Mouse (Mus musculus): ENCODE measurements around the gene Gas2l2. TPM values are rescaled to one million over a fixed set of nuclear protein-coding genes. Genes with fewer than 3 reads are reported as not detected.
A peak's percentile ranks its signal among the peaks of the same experiment; 100 is the strongest.

Gene Gas2l2
- polyA plus RNA-seq (2012; rRNA removed) = 0.08 TPM in 1 of 2 replicates, not detected in the other

DNA sequence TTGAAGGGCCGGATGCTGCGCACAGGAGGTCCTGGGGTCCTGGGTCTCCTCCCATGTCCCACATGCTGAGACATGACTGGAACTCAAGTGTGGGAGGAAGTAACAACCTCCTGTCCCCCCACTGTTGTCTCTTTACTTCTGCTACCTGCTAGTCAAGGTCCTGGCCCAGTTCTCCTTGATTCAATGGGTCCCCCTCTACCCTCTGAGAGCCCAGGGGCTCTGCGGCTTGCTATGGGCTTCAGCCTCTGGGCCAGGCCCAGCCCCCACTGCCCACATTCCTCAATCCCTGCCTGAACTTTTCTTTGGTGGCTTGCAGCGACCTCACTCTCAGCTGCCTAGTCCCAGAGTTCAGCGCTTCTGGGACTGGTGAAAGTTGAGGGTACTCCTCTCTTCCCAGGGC, at the start of gene Gas2l2:
Gas2l2 (minus strand) TSS at position 101 of the 400 bp plus-strand sequence.
- TF ChIP-seq POLR2A (IDR thresholded peaks at IDR 0.05; ENCODE audit: control insufficient read depth, low read depth, low read length) (no peak), CTCF (IDR thresholded peaks at IDR 0.05; ENCODE audit: control insufficient read depth, insufficient read depth, insufficient replicate concordance, low read depth, low read length) (no peak)
- no peak within 1 kb of the TSS for H3K4me3 ChIP-seq (ENCODE audit: control insufficient read depth, low read depth, low read length)
- H3K27ac ChIP-seq (ENCODE audit: control insufficient read depth, insufficient read depth, low read depth, low read length) = no peak within 1 kb of the TSS

DNA sequence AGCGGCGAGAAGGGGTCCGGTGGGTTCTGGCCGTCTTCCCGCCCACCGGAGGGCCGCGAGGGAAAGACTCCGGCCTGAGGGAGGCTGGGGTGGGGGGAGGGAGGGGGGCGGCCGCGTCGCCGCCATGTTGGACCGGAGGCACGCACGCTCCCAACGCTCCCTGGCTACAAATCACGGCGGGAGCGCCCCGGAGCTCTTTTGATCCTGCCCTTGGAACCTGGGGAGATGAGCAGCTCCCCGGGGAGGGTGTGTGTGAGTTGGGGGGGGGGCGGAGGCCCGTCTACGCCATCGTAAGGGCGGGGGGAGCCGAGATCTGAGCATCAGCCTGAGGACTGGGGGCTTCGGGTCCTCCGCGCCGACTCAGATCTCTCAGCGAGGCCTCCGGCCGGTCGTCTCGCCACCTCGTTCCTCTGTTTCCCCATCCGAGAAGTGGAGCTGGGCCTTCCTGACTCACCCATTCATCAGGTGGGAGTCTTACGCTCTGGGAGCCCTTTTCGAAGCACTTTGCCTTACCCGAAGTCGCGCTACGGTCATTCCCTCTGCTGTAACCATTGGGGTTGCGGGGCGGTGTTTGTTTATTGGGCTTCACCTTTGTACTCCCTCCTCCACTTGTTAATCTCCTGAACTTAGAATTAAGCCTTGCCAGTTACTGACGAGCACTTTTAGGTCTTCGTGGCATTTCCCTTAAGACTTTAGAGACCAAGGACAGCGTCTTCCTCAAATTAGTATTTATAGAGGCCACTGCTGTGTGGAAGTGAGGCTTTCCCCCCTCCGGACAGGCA, 44.2 kb upstream of the Gas2l2 start:
- H3K4me3 ChIP-seq (ENCODE audit: control insufficient read depth, low read depth, low read length) = peak overlapping the region; percentile 99
- TF ChIP-seq CTCF (IDR thresholded peaks at IDR 0.05; ENCODE audit: control insufficient read depth, insufficient read depth, insufficient replicate concordance, low read depth, low read length) (no peak), POLR2A (IDR thresholded peaks at IDR 0.05; ENCODE audit: control insufficient read depth, low read depth, low read length) (no peak; the same call in 1 of the 2 replicates)
- H3K4me1 ChIP-seq (ENCODE audit: control insufficient read depth, insufficient read depth, low read length) = peaks cover 2% of the 10 kb centered on the region; the same call in 1 of the 2 replicates
- H3K27ac ChIP-seq (ENCODE audit: control insufficient read depth, insufficient read depth, low read depth, low read length) = peak overlapping the region; percentile 95
- H3K27me3 ChIP-seq (ENCODE audit: control insufficient read depth, insufficient read depth, low read length) = no peaks in the 10 kb centered on the region
- no peaks in the 10 kb centered on the region for H3K36me3 ChIP-seq (ENCODE audit: control insufficient read depth, insufficient read depth, low read length)

More for the DNA sequence above, at the start of gene Gas2l2:
- Histone ChIP-seq H3K4me1 (ENCODE audit: control insufficient read depth, insufficient read depth, low read length) (no peaks in the 10 kb centered on the region; the same call in 1 of the 2 replicates), H3K36me3 (ENCODE audit: control insufficient read depth, insufficient read depth, low read length) (no peaks in the 10 kb centered on the region), H3K27me3 (ENCODE audit: control insufficient read depth, insufficient read depth, low read length) (no peaks in the 10 kb centered on the region; the same call in 1 of the 2 replicates)

DNA sequence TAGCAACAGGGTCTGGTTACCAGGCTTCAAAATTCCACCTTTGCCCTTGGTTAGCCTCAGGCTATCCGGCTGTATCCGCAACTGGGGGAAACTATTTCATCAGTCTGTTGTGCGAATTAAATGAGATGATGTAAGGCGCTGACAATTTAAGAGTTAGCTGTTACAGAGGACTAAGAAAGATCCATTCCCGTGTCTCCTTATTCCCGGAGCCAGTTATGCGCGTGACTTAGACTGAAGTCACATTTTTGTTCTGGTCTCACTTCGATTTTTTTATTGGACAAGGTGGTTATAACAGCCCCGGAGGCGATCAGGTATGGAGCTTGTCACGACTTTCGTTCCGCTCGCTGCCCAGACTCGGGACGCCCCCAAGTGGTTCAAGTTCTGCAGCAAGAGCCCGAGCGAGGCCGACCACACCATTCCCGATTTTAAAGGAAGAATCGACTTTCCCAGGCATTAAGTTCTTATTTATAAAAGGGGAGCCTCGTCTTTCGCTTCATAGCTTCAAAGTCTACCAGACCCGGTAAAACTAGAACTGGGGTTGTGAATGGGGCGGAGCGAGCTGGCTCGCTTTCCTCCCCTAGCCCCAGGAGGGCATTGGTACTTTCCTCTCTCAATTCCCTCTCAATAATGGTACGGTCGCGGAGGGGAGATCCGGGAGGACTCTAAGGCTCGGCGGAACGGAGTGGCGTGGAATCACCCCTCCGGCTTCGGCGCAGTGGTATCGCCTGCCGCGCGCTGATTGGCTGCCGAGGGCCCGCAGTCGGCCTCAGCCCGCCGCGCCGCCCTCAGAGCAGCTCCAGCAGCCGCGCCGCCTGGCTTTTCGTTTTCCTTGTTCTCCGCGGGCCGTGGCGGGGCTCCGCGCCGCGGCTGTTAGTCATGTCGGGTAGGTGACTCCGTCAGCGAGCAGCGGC, 43.3 kb upstream of the Gas2l2 start, which contains the start of gene Taf15:
Taf15 (plus strand) TSS at position 763 of the 911 bp plus-strand sequence.
- peaks cover 2% of the 10 kb centered on the region; the same call in 1 of the 2 replicates for H3K4me1 ChIP-seq (ENCODE audit: control insufficient read depth, insufficient read depth, low read length)
- H3K4me3 ChIP-seq (ENCODE audit: control insufficient read depth, low read depth, low read length) = peak within 1 kb of the TSS; percentile 99
- H3K27ac ChIP-seq (ENCODE audit: control insufficient read depth, insufficient read depth, low read depth, low read length) = peak within 1 kb of the TSS; percentile 96
- TF ChIP-seq CTCF (IDR thresholded peaks at IDR 0.05; ENCODE audit: control insufficient read depth, insufficient read depth, insufficient replicate concordance, low read depth, low read length) (peak; percentile 35; the same call in 1 of the 2 replicates), POLR2A (IDR thresholded peaks at IDR 0.05; ENCODE audit: control insufficient read depth, low read depth, low read length) (peak; percentile 93)
- H3K36me3 ChIP-seq (ENCODE audit: control insufficient read depth, insufficient read depth, low read length) = no peaks in the 10 kb centered on the region
- no peaks in the 10 kb centered on the region for H3K27me3 ChIP-seq (ENCODE audit: control insufficient read depth, insufficient read depth, low read length)

DNA sequence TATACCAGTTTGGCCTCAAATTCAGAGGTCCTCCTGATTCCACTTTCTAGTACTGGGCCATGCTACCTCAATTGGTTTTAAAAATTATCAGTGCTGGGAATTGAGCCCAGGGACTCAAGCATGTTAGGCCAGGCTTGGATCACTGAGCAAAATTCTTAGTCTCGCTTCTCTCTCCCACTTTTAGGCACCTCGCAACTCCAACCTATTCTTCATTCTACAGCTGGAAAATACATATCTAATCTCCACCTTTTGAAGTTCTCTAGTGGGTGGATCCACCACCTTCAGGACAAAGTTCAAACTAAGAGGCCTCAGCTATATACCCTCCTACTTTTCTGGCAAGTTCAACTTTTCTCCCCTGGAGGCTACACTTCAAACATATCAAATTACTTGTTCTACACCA, 42.5 kb upstream of the Gas2l2 start:
- peaks cover 2% of the 10 kb centered on the region; the same call in 1 of the 2 replicates for H3K4me1 ChIP-seq (ENCODE audit: control insufficient read depth, insufficient read depth, low read length)
- H3K4me3 ChIP-seq (ENCODE audit: control insufficient read depth, low read depth, low read length) = peak overlapping the region; percentile 99
- H3K27ac ChIP-seq (ENCODE audit: control insufficient read depth, insufficient read depth, low read depth, low read length) = peak overlapping the region; percentile 96
- H3K27me3 ChIP-seq (ENCODE audit: control insufficient read depth, insufficient read depth, low read length) = no peaks in the 10 kb centered on the region
- TF ChIP-seq CTCF (IDR thresholded peaks at IDR 0.05; ENCODE audit: control insufficient read depth, insufficient read depth, insufficient replicate concordance, low read depth, low read length) = no peak
- TF ChIP-seq POLR2A (IDR thresholded peaks at IDR 0.05; ENCODE audit: control insufficient read depth, low read depth, low read length) = no peak
- no peaks in the 10 kb centered on the region for H3K36me3 ChIP-seq (ENCODE audit: control insufficient read depth, insufficient read depth, low read length)

- no peak overlapping the region for H3K4me3 ChIP-seq (ENCODE audit: control insufficient read depth, low read depth, low read length)
- no peaks in the 10 kb centered on the region for H3K36me3 ChIP-seq (ENCODE audit: control insufficient read depth, insufficient read depth, low read length)
- TF ChIP-seq POLR2A (IDR thresholded peaks at IDR 0.05; ENCODE audit: control insufficient read depth, low read depth, low read length) (no peak), CTCF (IDR thresholded peaks at IDR 0.05; ENCODE audit: control insufficient read depth, insufficient read depth, insufficient replicate concordance, low read depth, low read length) (no peak)
- H3K27me3 ChIP-seq (ENCODE audit: control insufficient read depth, insufficient read depth, low read length) = no peaks in the 10 kb centered on the region
- no peak overlapping the region for H3K27ac ChIP-seq (ENCODE audit: control insufficient read depth, insufficient read depth, low read depth, low read length)
- H3K4me1 ChIP-seq (ENCODE audit: control insufficient read depth, insufficient read depth, low read length) = peaks cover 2% of the 10 kb centered on the region; the same call in 1 of the 2 replicates
Measured at GRCm38 (mm10) chr11:83468765-83469164, 39.5 kb upstream of the Gas2l2 start.

DNA sequence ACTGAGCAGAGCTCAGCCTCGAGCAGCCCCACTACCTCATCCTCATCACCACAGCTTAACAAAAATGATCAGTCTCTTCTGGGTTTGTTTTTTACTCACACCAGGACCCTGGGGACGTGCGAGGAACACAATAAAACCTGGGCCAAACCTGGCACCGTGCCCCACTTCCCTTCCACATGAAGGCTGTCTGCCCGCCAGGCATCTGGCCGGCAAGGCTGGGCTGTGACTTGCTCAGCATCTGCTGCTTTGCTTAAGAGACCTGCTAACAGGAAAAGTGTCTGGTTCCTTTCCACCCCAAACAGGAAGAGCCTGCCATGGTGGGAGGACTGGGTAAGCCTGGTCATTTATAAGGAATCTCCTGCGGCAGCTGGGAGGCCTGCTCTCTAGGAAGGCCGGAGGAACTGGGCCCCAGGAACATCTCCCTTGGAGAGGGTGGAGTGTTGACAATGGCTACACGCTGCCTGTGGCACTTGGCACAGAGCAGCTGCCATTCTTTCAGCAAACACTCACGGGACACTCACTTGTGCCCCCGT, 37.9 kb upstream of the Gas2l2 start:
- Histone ChIP-seq H3K36me3 (ENCODE audit: control insufficient read depth, insufficient read depth, low read length) (no peaks in the 10 kb centered on the region), H3K27ac (ENCODE audit: control insufficient read depth, insufficient read depth, low read depth, low read length) (no peak overlapping the region; the same call in 1 of the 2 replicates), H3K4me3 (ENCODE audit: control insufficient read depth, low read depth, low read length) (no peak overlapping the region), H3K4me1 (ENCODE audit: control insufficient read depth, insufficient read depth, low read length) (peaks cover 12% of the 10 kb centered on the region), H3K27me3 (ENCODE audit: control insufficient read depth, insufficient read depth, low read length) (no peaks in the 10 kb centered on the region)
- TF ChIP-seq CTCF (IDR thresholded peaks at IDR 0.05; ENCODE audit: control insufficient read depth, insufficient read depth, insufficient replicate concordance, low read depth, low read length) (no peak), POLR2A (IDR thresholded peaks at IDR 0.05; ENCODE audit: control insufficient read depth, low read depth, low read length) (no peak)

Data from testis, adult 2 months (tissue).